Mouse (Mus musculus) gastrocnemius, postnatal 14 days (tissue): ENCODE measurements around the gene Stxbp4. TPM values are rescaled to one million over a fixed set of nuclear protein-coding genes. Genes with fewer than 3 reads are reported as not detected.

Experiments
- DNase-seq: peaks from one replicate; pipeline ENCODE4 v3.0.0; 2021; ENCODE audit warnings: mixed read lengths
- intact Hi-C: fragments of 180-260 bp; cut with DNase I; formaldehyde crosslinking; loops from one replicate; pipeline ENCODE4 v1.15.1; 2025; ENCODE audit warnings: low total_unique reads
- total RNA-seq, 2 experiments: library from RNA; stranded (reverse); gene quantifications; 2 replicates each; pipeline ENCODE4 v1.2.3; 2021

The Stxbp4 gene
- total RNA-seq, 2 experiments from 2014 or later: 13.2 to 23.0 TPM

DNA sequence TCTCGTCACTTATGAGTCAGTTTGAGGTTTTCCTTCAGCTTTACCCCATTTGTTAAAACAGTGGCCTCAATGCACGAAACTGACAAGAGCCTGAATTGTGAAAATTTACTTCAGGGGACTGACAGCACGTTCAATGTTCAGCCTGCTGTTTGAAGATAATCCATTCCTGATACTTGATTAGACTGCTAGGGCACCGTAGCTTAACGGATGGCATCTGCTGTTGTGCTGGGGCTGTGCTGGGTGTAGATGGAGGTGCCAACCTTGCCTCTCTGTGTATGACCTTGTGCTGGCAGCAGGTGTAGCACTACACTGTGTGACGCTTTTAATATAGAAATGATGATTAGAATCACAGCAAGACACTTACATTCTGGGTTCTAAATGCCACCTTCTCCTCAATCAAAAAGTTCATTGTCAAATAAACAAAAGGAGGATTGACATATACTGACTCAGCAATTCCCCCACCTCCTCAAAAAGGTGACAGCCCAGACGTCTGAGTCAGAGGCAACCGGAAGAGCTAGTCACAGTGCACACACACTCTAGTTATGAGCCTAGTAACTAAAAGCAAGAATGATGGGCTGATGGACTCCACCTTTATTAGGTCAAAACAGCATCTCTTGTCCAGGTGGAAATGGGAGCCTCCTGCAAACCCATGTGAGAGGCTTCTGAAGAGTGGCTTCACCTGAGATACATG lies 61.5 kb downstream of the Stxbp4 start:
- intact Hi-C loops: no loop called here
- DNase-seq: no peak

GRCm38 (mm10) chr11:90575491-90576048 lies 62.3 kb downstream of the Stxbp4 start:
- DNase-seq: no peak
- intact Hi-C loops: no loop called here

GRCm38 (mm10) chr11:90570646-90571259 lies 67.1 kb downstream of the Stxbp4 start:
- no peak for DNase-seq
- intact Hi-C loops: no loop called here

- intact Hi-C loops: no loop called here
- no peak for DNase-seq
These were observed 79.4 kb downstream of the Stxbp4 start for GRCm38 (mm10) chr11:90558359-90559047.

DNA sequence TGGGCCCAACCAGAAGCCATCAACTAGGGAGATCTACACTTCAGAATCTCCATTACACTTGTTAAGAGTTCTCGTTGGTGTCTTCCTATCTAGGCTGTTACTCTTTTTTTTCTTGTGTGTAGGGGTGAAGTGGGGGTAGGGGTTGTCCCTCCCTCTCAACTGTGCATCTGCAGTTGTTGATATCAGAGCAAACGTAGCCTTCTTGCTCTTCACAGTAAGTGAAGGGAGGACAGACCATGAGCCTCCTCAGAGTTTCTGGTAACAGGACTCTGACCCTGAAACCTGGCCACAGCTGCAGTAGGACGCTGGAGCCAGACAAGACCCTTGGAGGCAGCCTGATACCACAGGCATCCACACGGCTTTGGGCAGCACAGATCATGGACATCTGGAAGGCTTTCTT lies 81.4 kb downstream of the Stxbp4 start:
- no peak for DNase-seq
- intact Hi-C loops: no loop called here

GRCm38 (mm10) chr11:90553963-90554362 lies 83.9 kb downstream of the Stxbp4 start:
- no peak for DNase-seq
- intact Hi-C loops: no loop called here

GRCm38 (mm10) chr11:90552303-90553201 lies 85.3 kb downstream of the Stxbp4 start:
- no peak for DNase-seq
- intact Hi-C loops: no loop called here

DNA sequence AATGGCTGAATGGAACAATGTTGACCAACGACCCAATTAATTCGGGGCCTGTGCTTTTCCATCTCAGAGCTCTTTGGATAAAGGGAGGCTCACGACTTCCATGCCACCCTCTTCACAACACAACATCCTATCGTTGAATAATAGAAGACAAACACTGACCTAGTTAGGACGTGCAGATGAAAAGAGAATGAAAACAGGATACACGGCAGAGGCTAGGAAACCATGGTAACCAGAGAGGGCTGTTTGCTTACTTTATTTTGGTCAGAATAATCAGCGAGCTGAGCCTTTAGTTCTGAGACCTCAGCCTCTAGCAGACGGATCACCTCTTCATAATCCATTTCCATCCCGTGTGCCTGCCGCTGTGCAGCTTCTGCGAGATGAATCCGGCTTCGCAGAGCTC lies 89.3 kb downstream of the Stxbp4 start:
- intact Hi-C loops: no loop called here
- no peak for DNase-seq

- DNase-seq: no peak
- intact Hi-C loops: no loop called here
These were observed 99.1 kb downstream of the Stxbp4 start for GRCm38 (mm10) chr11:90538636-90539263.

GRCm38 (mm10) chr11:90525311-90525710 lies 112.6 kb downstream of the Stxbp4 start:
- no peak for DNase-seq
- intact Hi-C loops: no loop called here

DNA sequence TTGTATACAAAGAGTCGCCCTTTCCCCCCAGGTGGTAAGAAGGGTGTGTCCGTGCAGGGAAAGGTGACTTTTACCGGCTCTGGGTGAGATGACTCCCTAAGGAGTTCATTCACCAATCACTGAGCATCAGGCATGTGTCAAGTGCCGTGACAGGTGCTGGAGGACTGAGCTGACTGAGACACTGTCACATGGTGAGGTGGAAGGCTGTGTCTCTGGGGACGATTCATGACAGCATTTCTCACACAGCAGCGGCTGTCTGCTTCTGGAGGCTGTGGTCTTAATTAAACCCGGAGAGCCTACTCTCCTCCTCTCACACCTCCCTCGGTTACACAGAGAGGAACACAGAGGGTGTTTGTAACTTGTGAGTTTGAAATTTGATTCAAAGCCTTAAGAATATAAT lies 116.8 kb downstream of the Stxbp4 start:
- DNase-seq: no peak
- intact Hi-C loops: no loop called here

DNA sequence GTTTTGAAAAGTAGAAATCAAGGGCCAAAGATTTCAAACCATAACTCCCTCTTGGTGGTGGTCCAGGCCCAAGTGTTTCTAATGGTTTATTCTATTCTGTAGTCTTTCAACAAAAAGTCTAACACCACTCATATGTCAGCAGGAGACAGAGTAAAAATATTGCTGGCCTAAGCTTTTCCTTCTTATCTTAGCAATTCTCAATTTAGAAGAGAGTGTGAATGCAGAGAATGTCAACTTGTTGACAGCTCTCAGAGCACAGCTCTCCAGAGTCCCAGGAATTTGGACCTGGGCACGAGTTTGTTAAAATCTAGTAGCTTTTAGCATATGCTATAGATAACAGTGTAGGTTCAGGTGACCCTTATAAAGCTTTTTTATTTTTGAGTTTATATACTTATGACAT lies 120.1 kb downstream of the Stxbp4 start:
- no peak for DNase-seq
- intact Hi-C loops: no loop called here

- intact Hi-C loops: no loop called here
- no peak for DNase-seq
These were observed 125.2 kb downstream of the Stxbp4 start for GRCm38 (mm10) chr11:90512538-90513219.

GRCm38 (mm10) chr11:90501846-90502245 lies 136.0 kb downstream of the Stxbp4 start:
- no peak for DNase-seq

DNA sequence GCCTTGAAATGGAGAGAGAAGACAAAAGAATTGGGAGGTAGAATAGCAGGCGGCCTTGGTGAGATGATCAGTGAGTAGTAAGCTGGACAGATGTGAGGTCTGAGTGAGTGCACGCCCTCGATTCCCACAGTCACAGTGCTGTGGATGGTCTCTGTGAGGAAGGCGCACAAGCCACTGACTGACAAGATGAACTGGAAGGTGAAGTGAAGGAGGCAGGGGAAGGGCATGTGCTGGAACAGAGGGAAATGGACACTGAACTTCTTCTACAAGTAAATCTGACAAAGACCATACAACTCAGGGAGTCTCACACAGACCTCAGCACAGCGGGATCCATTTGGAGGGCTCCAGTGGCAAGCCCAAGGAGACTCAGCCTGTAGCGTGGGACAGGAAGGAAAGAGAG lies 138.0 kb downstream of the Stxbp4 start:
- intact Hi-C loops: no loop called here
- DNase-seq: no peak

More at GRCm38 (mm10) chr11:90501846-90502245, 136.0 kb downstream of the Stxbp4 start:
- intact Hi-C loops: no loop called here

GRCm38 (mm10) chr11:90498461-90498860 lies 139.4 kb downstream of the Stxbp4 start:
- DNase-seq: peak; percentile 37
- intact Hi-C loops: no loop called here

DNA sequence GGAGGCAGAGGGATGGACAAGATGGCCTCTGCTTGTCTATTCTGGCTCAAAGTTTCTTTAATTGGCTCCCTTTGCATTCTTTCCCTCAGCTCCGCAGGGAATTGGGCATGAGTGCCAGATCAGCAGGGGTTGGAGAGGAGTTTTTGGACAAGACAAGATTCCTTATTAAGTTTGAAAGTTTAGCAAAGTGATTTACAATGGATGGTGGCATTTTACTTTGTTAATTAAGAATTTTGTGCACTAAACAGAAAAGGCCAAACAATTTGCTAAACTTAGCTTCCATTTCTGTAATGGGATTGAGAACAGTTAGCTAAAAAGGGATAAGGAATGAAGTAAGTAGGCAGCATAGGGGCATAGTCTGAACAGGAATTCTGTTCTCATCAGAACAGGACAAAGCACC lies 142.9 kb downstream of the Stxbp4 start:
- DNase-seq: no peak
- intact Hi-C loops: no loop called here

- intact Hi-C loops: no loop called here
- DNase-seq: no peak
These were observed 145.4 kb downstream of the Stxbp4 start for GRCm38 (mm10) chr11:90492511-90492910.

DNA sequence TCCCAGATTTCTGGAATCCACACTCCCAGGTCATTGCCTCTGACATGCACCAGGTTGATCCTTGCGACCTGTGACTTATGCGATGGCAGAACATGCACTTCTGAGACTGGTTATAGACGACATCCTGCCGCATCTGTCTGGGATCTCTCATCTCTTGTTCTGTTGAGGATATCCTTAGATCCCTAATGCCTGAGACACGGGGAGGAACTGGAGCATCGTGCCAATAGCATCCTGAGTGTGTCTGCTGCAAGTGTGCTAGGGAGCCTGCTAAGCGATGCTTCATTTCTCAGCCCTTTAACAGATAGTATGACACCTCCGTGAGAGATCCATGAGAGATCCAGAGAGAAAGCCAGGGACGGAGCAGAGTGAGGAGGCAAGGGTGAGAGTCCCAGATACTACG lies 148.7 kb downstream of the Stxbp4 start:
- intact Hi-C loops: no loop called here
- DNase-seq: no peak
